9 mouse cellular contexts compared by ENCODE assay signal in genomic region chr12:108836722-108837121, GRCm38 (mm10). TPM values are rescaled to one million over a fixed set of nuclear protein-coding genes. Genes with fewer than 3 reads are reported as not detected.
DNase-seq lines count a peak whose midpoint lies in the region; ATAC-seq and TF ChIP-seq lines count a peak whose summit lies in the region.
"Had no signal": no experiment of that assay in that cellular context is flagged by ENCODE, and none has a peak within 500 bp of the region (broad histone marks: within the 10 kb centered on the region; RNA-seq: fewer than 3 reads in every experiment).

No protein-coding gene starts in this region.

- peak overlapping the region; percentile 84 for H3K27ac ChIP-seq in liver, adult 2 months (replicated peaks; ENCODE audit: insufficient read depth, low read depth, low read length)
- peak overlapping the region; percentile 86 for H3K27ac ChIP-seq in embryonic facial prominence, embryonic 12.5 days
- H3K27ac ChIP-seq in hindbrain, postnatal 0 days, result peak overlapping the region; percentile 74; the same call in 1 of the 2 replicates
- peak overlapping the region; percentile 20; the same call in 1 of the 2 replicates for H3K27ac ChIP-seq in neural tube, embryonic 12.5 days

- peak overlapping the region; percentile 96 for H3K4me2 ChIP-seq in embryonic facial prominence, embryonic 12.5 days (replicated peaks)
- peak overlapping the region; percentile 84 for H3K4me2 ChIP-seq in hindbrain, postnatal 0 days (ENCODE audit: low read depth, low read length)
- H3K4me2 ChIP-seq in neural tube, embryonic 12.5 days (replicated peaks), result peak overlapping the region; percentile 97

- peaks cover 21% of the 10 kb centered on the region for H3K4me1 ChIP-seq in liver, adult 2 months (ENCODE audit: control insufficient read depth, insufficient read depth, low read length)
- H3K4me1 ChIP-seq in embryonic facial prominence, embryonic 12.5 days, result peaks cover 34% of the 10 kb centered on the region
- peaks cover 44% of the 10 kb centered on the region for H3K4me1 ChIP-seq in hindbrain, postnatal 0 days (ENCODE audit: insufficient read depth, low read length)
- H3K4me1 ChIP-seq in neural tube, embryonic 12.5 days, result peaks cover 52% of the 10 kb centered on the region

- ATAC-seq in embryonic facial prominence, embryonic 12.5 days (ENCODE audit: insufficient number of reproducible peaks, insufficient read depth, low FRiP score, low TSS enrichment), result no peak
- ATAC-seq in hindbrain, postnatal 0 days, result no peak
- ATAC-seq in neural tube, embryonic 12.5 days (ENCODE audit: low FRiP score, low read depth), result no peak

- peak overlapping the region; percentile 81 for H3K4me3 ChIP-seq in liver, adult 2 months (ENCODE audit: insufficient read depth, low read depth, low read length)
- H3K4me3 ChIP-seq in embryonic facial prominence, embryonic 12.5 days, result peak overlapping the region; percentile 71
- peak overlapping the region; percentile 60 for H3K4me3 ChIP-seq in hindbrain, postnatal 0 days (ENCODE audit: low read length)
- peak overlapping the region; percentile 65 for H3K4me3 ChIP-seq in neural tube, embryonic 12.5 days

- DNase-seq in liver, adult 2 months (ENCODE audit: extremely low read depth, low read depth, low spot score), result no peak
- DNase-seq in liver, result no peak
- no peak for DNase-seq in hindbrain, postnatal 0 days (ENCODE audit: low spot score)
- no peak for DNase-seq in frontal cortex, adult 2 months (ENCODE audit: extremely low spot score in 1 of 2, low spot score in 1 of 2)
- no peak for DNase-seq in spleen, postnatal 4 days (ENCODE audit: low spot score in 2 of 2)
- DNase-seq in urinary bladder, postnatal 36 days (ENCODE audit: low spot score in 2 of 2), result no peak
- DNase-seq: lung, postnatal 14 days had no signal

- TF ChIP-seq CTCF in liver, adult 2 months (IDR thresholded peaks at IDR 0.05; ENCODE audit: low read depth, low read length), result no peak
- TF ChIP-seq CTCF in hindbrain, postnatal 0 days (IDR thresholded peaks at IDR 0.05; ENCODE audit: low read depth), result no peak

- peak overlapping the region; percentile 84 for H3K9ac ChIP-seq in liver, adult 2 months (ENCODE audit: low read depth, low read length)
- H3K9ac ChIP-seq in embryonic facial prominence, embryonic 12.5 days, result peak overlapping the region; percentile 85
- H3K9ac ChIP-seq in hindbrain, postnatal 0 days (replicated peaks; ENCODE audit: low read length), result peak overlapping the region; percentile 56
- H3K9ac ChIP-seq in neural tube, embryonic 12.5 days, result peak overlapping the region; percentile 74

- WGBS in liver, adult 2 months, result 23% methylated on average over 7 of the region's 7 CpGs
- WGBS in embryonic facial prominence, embryonic 12.5 days, result 48% methylated on average over 7 of the region's 7 CpGs
- 58% methylated on average over 7 of the region's 7 CpGs for WGBS in hindbrain, postnatal 0 days
- 67% methylated on average over 7 of the region's 7 CpGs for WGBS in neural tube, embryonic 12.5 days

- H3K9me3 ChIP-seq in embryonic facial prominence, embryonic 12.5 days, result no peaks in the 10 kb centered on the region
- H3K9me3 ChIP-seq in hindbrain, postnatal 0 days (ENCODE audit: low read length), result no peaks in the 10 kb centered on the region
- no peaks in the 10 kb centered on the region for H3K9me3 ChIP-seq in neural tube, embryonic 12.5 days

- no peaks in the 10 kb centered on the region for H3K27me3 ChIP-seq in liver, adult 2 months (ENCODE audit: control insufficient read depth, insufficient read depth, low read length)
- H3K27me3 ChIP-seq in embryonic facial prominence, embryonic 12.5 days, result no peaks in the 10 kb centered on the region
- no peaks in the 10 kb centered on the region for H3K27me3 ChIP-seq in hindbrain, postnatal 0 days (ENCODE audit: insufficient read depth, low read length)
- no peaks in the 10 kb centered on the region for H3K27me3 ChIP-seq in neural tube, embryonic 12.5 days (replicated peaks)

- H3K36me3 ChIP-seq in liver, adult 2 months (ENCODE audit: control insufficient read depth, insufficient read depth, low read length), result no peaks in the 10 kb centered on the region; the same call in 1 of the 2 replicates
- H3K36me3 ChIP-seq in embryonic facial prominence, embryonic 12.5 days, result peaks cover 18% of the 10 kb centered on the region
- H3K36me3 ChIP-seq in hindbrain, postnatal 0 days (ENCODE audit: insufficient read depth, low read length), result peaks cover 4% of the 10 kb centered on the region; the same call in 1 of the 2 replicates
- H3K36me3 ChIP-seq in neural tube, embryonic 12.5 days, result peaks cover 17% of the 10 kb centered on the region

- no peak for TF ChIP-seq POLR2A in liver, adult 2 months (IDR thresholded peaks at IDR 0.05; ENCODE audit: extremely low read depth, insufficient read depth, low read length)

- H3K79me2 ChIP-seq in liver, adult 2 months (ENCODE audit: control insufficient read depth, insufficient read depth, low read length), result peaks cover 18% of the 10 kb centered on the region; the same call in 1 of the 2 replicates

RNA-seq across cellular contexts. Expression of gene Slc25a47, which starts 0.9 kb away (rescaled TPM):
- total RNA-seq in liver, adult 2 months (2014; rRNA removed), result 626 and 693 TPM in 2 replicates
- polyA plus RNA-seq in liver, adult 2 months (2012; rRNA removed), result 602 and 616 TPM in 2 replicates
- polyA plus RNA-seq in embryonic facial prominence, embryonic 12.5 days (2016; fragmentation: Nextera tagmentation; extraction: Ambion mirVana), result 16.0 and 16.8 TPM in 2 replicates
- total RNA-seq in hindbrain, postnatal 0 days (2014; rRNA removed), result 4.0 and 13.7 TPM in 2 replicates
- 5.9 and 6.7 TPM in 2 replicates for polyA plus RNA-seq in hindbrain, postnatal 0 days (2015; fragmentation: Nextera tagmentation; extraction: Ambion mirVana)
- polyA plus RNA-seq in neural tube, embryonic 12.5 days (2016; fragmentation: Nextera tagmentation; extraction: Ambion mirVana), result 12.2 and 14.5 TPM in 2 replicates
- 10.1 and 12.9 TPM in 2 replicates for polyA plus RNA-seq in frontal cortex, adult 2 months (2012; rRNA removed)

RNA-seq across cellular contexts. Expression of gene Slc25a29, which starts 1.0 kb away (rescaled TPM):
- total RNA-seq in liver, adult 2 months (2014; rRNA removed), result 1.9 and 2.1 TPM in 2 replicates
- 5.2 and 5.4 TPM in 2 replicates for polyA plus RNA-seq in liver, adult 2 months (2012; rRNA removed)
- 16.9 and 19.4 TPM in 2 replicates for polyA plus RNA-seq in embryonic facial prominence, embryonic 12.5 days (2016; fragmentation: Nextera tagmentation; extraction: Ambion mirVana)
- total RNA-seq in hindbrain, postnatal 0 days (2014; rRNA removed), result 15.5 and 18.0 TPM in 2 replicates
- 13.0 and 14.4 TPM in 2 replicates for polyA plus RNA-seq in hindbrain, postnatal 0 days (2015; fragmentation: Nextera tagmentation; extraction: Ambion mirVana)
- polyA plus RNA-seq in neural tube, embryonic 12.5 days (2016; fragmentation: Nextera tagmentation; extraction: Ambion mirVana), result 15.4 and 16.0 TPM in 2 replicates
- 19.4 and 20.3 TPM in 2 replicates for polyA plus RNA-seq in frontal cortex, adult 2 months (2012; rRNA removed)

RNA-seq across cellular contexts. Expression of gene Yy1, which starts 43.9 kb away (rescaled TPM):
- 19.6 and 24.8 TPM in 2 replicates for total RNA-seq in liver, adult 2 months (2014; rRNA removed)
- 10.3 and 11.6 TPM in 2 replicates for polyA plus RNA-seq in liver, adult 2 months (2012; rRNA removed)
- 20.8 and 23.2 TPM in 2 replicates for polyA plus RNA-seq in embryonic facial prominence, embryonic 12.5 days (2016; fragmentation: Nextera tagmentation; extraction: Ambion mirVana)
- 29.6 and 30.2 TPM in 2 replicates for total RNA-seq in hindbrain, postnatal 0 days (2014; rRNA removed)
- polyA plus RNA-seq in hindbrain, postnatal 0 days (2015; fragmentation: Nextera tagmentation; extraction: Ambion mirVana), result 7.9 and 8.2 TPM in 2 replicates
- polyA plus RNA-seq in neural tube, embryonic 12.5 days (2016; fragmentation: Nextera tagmentation; extraction: Ambion mirVana), result 18.4 and 19.8 TPM in 2 replicates
- 25.0 and 25.2 TPM in 2 replicates for polyA plus RNA-seq in frontal cortex, adult 2 months (2012; rRNA removed)

RNA-seq across cellular contexts. Expression of gene Wdr25, which starts 56.7 kb away (rescaled TPM):
- 9.3 and 11.4 TPM in 2 replicates for total RNA-seq in liver, adult 2 months (2014; rRNA removed)
- polyA plus RNA-seq in liver, adult 2 months (2012; rRNA removed), result 9.4 and 11.6 TPM in 2 replicates
- 9.3 and 12.9 TPM in 2 replicates for polyA plus RNA-seq in embryonic facial prominence, embryonic 12.5 days (2016; fragmentation: Nextera tagmentation; extraction: Ambion mirVana)
- total RNA-seq in hindbrain, postnatal 0 days (2014; rRNA removed), result 5.8 and 7.4 TPM in 2 replicates
- 4.7 and 5.4 TPM in 2 replicates for polyA plus RNA-seq in hindbrain, postnatal 0 days (2015; fragmentation: Nextera tagmentation; extraction: Ambion mirVana)
- 7.0 and 9.8 TPM in 2 replicates for polyA plus RNA-seq in neural tube, embryonic 12.5 days (2016; fragmentation: Nextera tagmentation; extraction: Ambion mirVana)
- polyA plus RNA-seq in frontal cortex, adult 2 months (2012; rRNA removed), result 17.4 and 20.0 TPM in 2 replicates

RNA-seq across cellular contexts. Expression of gene Wars, which starts 57.3 kb away (rescaled TPM):
- 11.7 and 14.2 TPM in 2 replicates for total RNA-seq in liver, adult 2 months (2014; rRNA removed)
- 20.2 and 24.3 TPM in 2 replicates for polyA plus RNA-seq in liver, adult 2 months (2012; rRNA removed)
- 97.5 and 98.1 TPM in 2 replicates for polyA plus RNA-seq in embryonic facial prominence, embryonic 12.5 days (2016; fragmentation: Nextera tagmentation; extraction: Ambion mirVana)
- total RNA-seq in hindbrain, postnatal 0 days (2014; rRNA removed), result 114 and 123 TPM in 2 replicates
- polyA plus RNA-seq in hindbrain, postnatal 0 days (2015; fragmentation: Nextera tagmentation; extraction: Ambion mirVana), result 92.4 and 95.4 TPM in 2 replicates
- 120 and 123 TPM in 2 replicates for polyA plus RNA-seq in neural tube, embryonic 12.5 days (2016; fragmentation: Nextera tagmentation; extraction: Ambion mirVana)
- 93.5 and 97.7 TPM in 2 replicates for polyA plus RNA-seq in frontal cortex, adult 2 months (2012; rRNA removed)

Comparison
In these comparisons a context has a peak if more than half of its experiments do, and no peak if none do; other contexts are left out.
1. H3K27ac ChIP-seq: peak in every context shown above with its lines; median percentile 86 in embryonic facial prominence, embryonic 12.5 days; 84 in liver, adult 2 months; 74 in hindbrain, postnatal 0 days; 20 in neural tube, embryonic 12.5 days.
2. RNA of gene Slc25a47, which starts 0.9 kb away (polyA plus RNA-seq): 602 to 616 TPM in liver, adult 2 months; 16.0 to 16.8 TPM in embryonic facial prominence, embryonic 12.5 days, 12.2 to 14.5 TPM in neural tube, embryonic 12.5 days, 10.1 to 12.9 TPM in frontal cortex, adult 2 months and 5.9 to 6.7 TPM in hindbrain, postnatal 0 days; every median in the first group is over 10 times any median in the second.
3. Peak in every context shown above with its lines, with median percentiles within 50 percentile points of each other: H3K4me3 ChIP-seq, H3K9ac ChIP-seq and H3K4me2 ChIP-seq.